Mouse (Mus musculus) stomach, embryonic 14.5 days (tissue): ENCODE measurements around the gene Man2a2. TPM values are rescaled to one million over a fixed set of nuclear protein-coding genes. Genes with fewer than 3 reads are reported as not detected.

Experiments
- ATAC-seq: fragments of 200-750 bp; cut with Nextera tagmentation; 2 replicates; pipeline ENCODE4 v1.8.0; 2017; ENCODE audit warnings: low read depth, moderate TSS enrichment; ENCODE audit not compliant: insufficient number of reproducible peaks, insufficient read depth, low FRiP score
- H3K27ac ChIP-seq: fragments of 300-500 bp; sonication (generic); 2 replicates; pipeline ENCODE4 v1.5.1; 2014; ENCODE audit warnings: mild to moderate bottlenecking, low read length, moderate library complexity, mixed read lengths
- H3K27me3 ChIP-seq: fragments of 300-500 bp; sonication (generic); 2 replicates; pipeline ENCODE4 v1.6.1; 2014; ENCODE audit warnings: low read length, control low read depth, mixed read lengths; ENCODE audit not compliant: control insufficient read depth, insufficient read depth
- H3K36me3 ChIP-seq: fragments of 300-500 bp; sonication (generic); 2 replicates; pipeline ENCODE4 v1.6.1; 2014; ENCODE audit warnings: mild to moderate bottlenecking, control low read depth, low read length, moderate library complexity, mixed read lengths; ENCODE audit not compliant: control insufficient read depth, insufficient read depth
- H3K4me1 ChIP-seq: fragments of 300-500 bp; sonication (generic); 2 replicates; pipeline ENCODE4 v1.6.1; 2014; ENCODE audit warnings: low read length, control low read depth, mixed read lengths; ENCODE audit not compliant: control insufficient read depth, insufficient read depth
- H3K4me2 ChIP-seq: fragments of 300-500 bp; sonication (generic); replicated peaks from 2 replicates; pipeline ENCODE4 v1.6.1; 2014; ENCODE audit warnings: low read depth, low read length, control low read depth
- H3K4me3 ChIP-seq: fragments of 300-500 bp; sonication (generic); 2 replicates; pipeline ENCODE4 v1.5.1; 2014; ENCODE audit warnings: low read depth, low read length, control low read depth
- H3K9ac ChIP-seq: fragments of 300-500 bp; sonication (generic); replicated peaks from 2 replicates; pipeline ENCODE4 v1.6.1; 2014; ENCODE audit warnings: low read depth, mild to moderate bottlenecking, control low read depth, low read length, moderate library complexity, mixed read lengths
- H3K9me3 ChIP-seq: fragments of 300-500 bp; sonication (generic); 2 replicates; pipeline ENCODE4 v1.6.1; 2016; ENCODE audit warnings: low read depth, low read length, control low read depth; ENCODE audit not compliant: control insufficient read depth
- WGBS: fragments of 180-500 bp; shearing (Covaris S2); extraction: QIAGEN DNeasy Blood & Tissue Kit; methylation state at CpG from one replicate; pipeline ENCODE4 v1.1.7; 2014; 5-methylcytosine and 5-hydroxymethylcytosine counted together
- polyA plus RNA-seq: library from polyadenylated mRNA; unstranded; fragments of >200 nt; fragmentation: Nextera tagmentation; extraction: Ambion mirVana; gene quantifications from 2 replicates; pipeline ENCODE4 v1.2.1, GENCODE M21; 2014

Gene Man2a2
- polyA plus RNA-seq, 1 experiment from 2014 or later: 19.8 TPM

DNA sequence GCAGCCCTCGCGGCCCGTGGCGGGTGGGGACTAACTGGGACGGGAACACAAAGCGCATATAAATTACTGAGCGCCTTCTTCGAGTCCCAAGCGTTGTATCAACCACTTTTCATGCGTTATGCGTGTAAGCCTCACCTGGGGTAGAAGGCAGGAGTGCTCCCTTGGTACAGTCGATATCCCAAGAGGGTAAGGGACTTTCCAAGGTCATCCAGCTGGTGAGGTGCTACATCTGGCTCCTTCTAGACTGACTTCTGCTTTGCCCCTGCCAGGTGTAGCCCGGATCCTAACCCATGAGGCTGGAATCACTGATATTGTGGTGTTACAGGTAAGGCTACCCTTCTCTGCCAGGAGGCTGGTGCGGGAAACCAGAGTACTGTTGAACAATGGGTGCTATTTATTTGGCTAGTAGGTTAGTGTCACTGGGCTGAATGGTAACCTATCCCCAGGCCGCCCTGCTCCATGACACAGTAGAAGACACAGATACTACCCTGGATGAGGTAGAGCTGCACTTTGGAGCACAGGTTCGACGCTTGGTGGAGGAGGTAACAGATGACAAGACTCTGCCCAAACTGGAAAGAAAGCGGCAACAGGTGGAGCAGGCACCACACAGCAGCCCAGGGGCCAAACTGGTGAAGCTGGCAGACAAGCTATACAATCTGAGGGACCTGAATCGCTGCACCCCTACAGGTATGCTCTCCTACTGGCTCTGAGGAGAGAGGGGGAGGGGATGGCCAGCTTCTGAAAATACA lies 27.7 kb downstream of the Man2a2 start:
- 21% methylated on average over 19 of the region's 19 CpGs for WGBS
- Histone ChIP-seq H3K4me3 (peak overlapping the region; percentile 51), H3K9ac (peak overlapping the region; percentile 77), H3K4me2 (peak overlapping the region; percentile 95), H3K4me1 (peaks cover 25% of the 10 kb centered on the region; the same call in 1 of the 2 replicates), H3K27me3 (no peaks in the 10 kb centered on the region), H3K27ac (no peak overlapping the region), H3K36me3 (no peaks in the 10 kb centered on the region), H3K9me3 (no peaks in the 10 kb centered on the region)
- no peak for ATAC-seq

DNA sequence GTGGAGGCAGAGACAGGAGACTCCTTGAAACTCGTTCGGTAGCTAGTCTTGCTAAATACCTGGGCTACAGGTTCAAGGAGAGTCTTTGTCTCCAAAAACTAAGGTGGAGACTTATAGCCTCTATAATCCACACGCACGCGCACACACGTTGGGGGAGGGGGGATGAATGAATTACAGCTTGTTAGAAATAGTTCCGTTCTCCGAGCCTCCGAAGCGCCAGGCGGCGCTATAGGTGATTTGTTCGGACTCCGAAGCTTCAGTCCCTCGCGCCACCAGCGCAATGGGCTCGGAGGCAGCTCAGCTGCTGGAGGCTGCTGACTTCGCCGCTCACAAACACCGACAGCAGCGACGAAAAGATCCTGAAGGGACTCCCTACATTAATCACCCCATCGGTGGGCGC lies 28.3 kb downstream of the Man2a2 start, which contains the start of gene Hddc3:
TSS of gene Hddc3 (plus strand) at position 247 of the 400 bp plus-strand sequence.
- ATAC-seq: peak; percentile 14; the same call in 1 of the 2 replicates
- Histone ChIP-seq H3K4me2 (peak within 1 kb of the TSS; percentile 95), H3K27ac (no peak within 1 kb of the TSS), H3K4me1 (peaks cover 24% of the 10 kb centered on the region; the same call in 1 of the 2 replicates), H3K9ac (peak within 1 kb of the TSS; percentile 77), H3K9me3 (no peaks in the 10 kb centered on the region), H3K4me3 (peak within 1 kb of the TSS; percentile 51), H3K36me3 (no peaks in the 10 kb centered on the region; the same call in 1 of the 2 replicates), H3K27me3 (no peaks in the 10 kb centered on the region)
- 1% methylated on average over 25 of the region's 25 CpGs for WGBS

DNA sequence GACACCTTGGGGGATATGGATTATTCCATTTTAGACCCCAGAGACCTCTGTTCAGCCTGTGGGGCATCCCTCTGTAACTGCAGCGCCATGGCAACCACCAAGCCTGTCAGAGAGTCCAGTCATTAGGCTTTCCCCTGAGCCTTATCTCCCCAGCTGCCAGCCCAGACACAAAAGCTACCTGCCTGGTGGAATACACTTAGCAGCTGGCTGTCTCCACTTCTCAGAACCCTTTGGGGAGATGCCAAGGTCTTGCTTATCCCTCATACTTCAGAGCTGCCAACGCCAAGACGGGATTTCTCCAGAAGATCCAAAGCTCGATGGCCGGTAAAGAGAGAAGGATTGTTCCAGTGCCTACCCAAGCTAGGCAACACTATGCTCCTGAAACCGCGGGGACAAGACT lies 29.4 kb downstream of the Man2a2 start:
- Histone ChIP-seq H3K4me1 (peaks cover 23% of the 10 kb centered on the region; the same call in 1 of the 2 replicates), H3K9ac (no peak overlapping the region), H3K4me2 (no peak overlapping the region), H3K27ac (no peak overlapping the region), H3K27me3 (no peaks in the 10 kb centered on the region), H3K4me3 (no peak overlapping the region), H3K36me3 (no peaks in the 10 kb centered on the region; the same call in 1 of the 2 replicates), H3K9me3 (no peaks in the 10 kb centered on the region)
- 72% methylated on average over 7 of the region's 7 CpGs for WGBS
- no peak for ATAC-seq

DNA sequence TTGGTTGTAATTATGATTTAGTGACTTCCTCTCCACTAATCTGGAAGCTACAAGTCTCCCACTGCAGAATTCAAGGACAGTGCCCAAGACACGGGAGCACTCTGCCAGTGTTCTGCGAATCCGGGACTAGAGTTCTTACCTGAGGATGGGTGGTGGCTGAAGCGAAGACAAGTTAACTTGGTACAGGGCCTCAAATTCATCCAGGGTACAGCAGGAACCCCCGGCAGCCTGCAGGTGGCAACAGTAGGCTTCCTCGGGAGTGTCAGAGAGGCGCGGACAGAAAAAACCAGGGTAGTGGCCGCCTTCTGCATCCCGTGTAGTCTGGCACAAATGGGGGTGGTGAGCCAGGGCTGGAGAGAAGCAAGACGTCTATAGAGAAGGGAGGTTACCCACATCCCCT lies 30.4 kb downstream of the Man2a2 start, which contains the start of gene Unc45a:
TSS of gene Unc45a (minus strand) at position 213 of the 400 bp plus-strand sequence.
- Histone ChIP-seq H3K4me1 (peaks cover 23% of the 10 kb centered on the region; the same call in 1 of the 2 replicates), H3K4me2 (peak within 1 kb of the TSS; percentile 78), H3K27ac (peak within 1 kb of the TSS; percentile 89), H3K4me3 (peak within 1 kb of the TSS; percentile 48), H3K9ac (peak within 1 kb of the TSS; percentile 34), H3K36me3 (peaks cover 10% of the 10 kb centered on the region), H3K9me3 (no peaks in the 10 kb centered on the region), H3K27me3 (no peaks in the 10 kb centered on the region)
- 5% methylated on average over 11 of the region's 11 CpGs for WGBS
- ATAC-seq: peak; percentile 62

DNA sequence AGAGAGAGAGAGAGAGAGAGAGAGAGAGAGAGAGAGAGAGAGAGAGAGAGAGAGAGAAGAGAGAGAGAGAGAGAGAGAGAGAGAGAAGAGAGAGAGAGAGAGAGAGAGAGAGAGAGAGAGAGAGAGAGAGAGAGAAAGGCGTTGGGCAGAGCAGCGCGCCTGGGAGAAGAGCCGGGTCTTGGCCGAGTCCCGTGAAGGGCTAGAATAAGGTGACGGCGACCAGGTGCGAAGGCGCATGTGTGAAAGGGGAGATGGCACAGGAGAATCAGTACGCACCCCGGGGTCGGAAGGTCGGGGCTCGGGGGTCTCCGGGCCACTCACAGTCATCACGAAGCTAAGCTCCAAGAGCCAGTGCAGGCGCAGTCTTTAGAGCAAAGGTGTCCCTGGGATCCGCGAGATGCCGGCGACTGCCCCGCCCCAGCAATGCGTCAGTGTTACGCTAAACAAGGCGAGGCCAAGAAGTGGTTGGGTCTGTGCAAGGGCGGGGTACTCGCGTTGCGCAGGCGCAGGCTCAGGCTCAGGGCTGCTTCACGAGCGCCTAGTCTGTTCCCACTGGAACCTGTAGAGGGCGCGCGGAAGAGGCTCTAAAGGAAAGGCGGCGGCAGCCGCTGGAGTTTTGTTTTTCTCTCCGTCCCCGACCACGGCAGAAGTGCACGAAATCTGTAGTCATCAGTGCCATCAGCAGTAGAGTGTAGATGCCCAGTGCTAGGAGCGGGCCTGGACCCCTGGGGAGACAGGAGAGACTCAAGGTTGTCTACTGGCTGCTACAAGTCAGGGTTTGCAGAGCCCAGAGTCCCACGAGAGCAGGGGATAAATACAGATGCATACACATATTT lies 31.2 kb downstream of the Man2a2 start:
- peak overlapping the region; percentile 78 for H3K4me2 ChIP-seq
- H3K27me3 ChIP-seq: no peaks in the 10 kb centered on the region
- no peaks in the 10 kb centered on the region for H3K9me3 ChIP-seq
- H3K9ac ChIP-seq: peak overlapping the region; percentile 53
- peak; percentile 97 for ATAC-seq
- under 1% methylated on average over 45 of the region's 45 CpGs for WGBS
- peaks cover 23% of the 10 kb centered on the region; the same call in 1 of the 2 replicates for H3K4me1 ChIP-seq
- H3K36me3 ChIP-seq: peaks cover 18% of the 10 kb centered on the region
- peak overlapping the region; percentile 89 for H3K27ac ChIP-seq
- H3K4me3 ChIP-seq: peak overlapping the region; percentile 48

DNA sequence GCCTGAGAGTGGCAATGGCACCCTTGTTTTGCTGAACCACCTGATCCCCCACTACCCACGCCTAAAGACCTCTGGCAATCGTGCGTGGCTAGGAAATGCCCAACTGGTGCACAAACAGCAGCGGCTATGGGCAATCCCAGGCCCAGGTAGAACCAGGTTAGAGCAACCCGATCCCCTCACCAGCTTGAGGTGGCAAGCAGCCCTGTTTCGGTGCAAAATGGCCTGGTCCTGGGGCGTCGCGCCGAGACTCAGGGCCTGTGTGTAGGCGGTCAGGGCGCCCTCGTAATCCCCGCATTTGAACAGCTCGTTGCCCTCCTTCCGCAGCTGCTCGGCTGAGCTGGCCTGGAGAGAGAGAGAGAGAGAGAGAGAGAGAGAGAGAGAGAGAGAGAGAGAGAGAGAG lies 31.8 kb downstream of the Man2a2 start:
- Histone ChIP-seq H3K4me2 (peak overlapping the region; percentile 78), H3K27ac (no peak overlapping the region), H3K9me3 (no peaks in the 10 kb centered on the region), H3K27me3 (no peaks in the 10 kb centered on the region), H3K4me3 (peak overlapping the region; percentile 48), H3K9ac (peak overlapping the region; percentile 53), H3K36me3 (peaks cover 23% of the 10 kb centered on the region), H3K4me1 (peaks cover 23% of the 10 kb centered on the region; the same call in 1 of the 2 replicates)
- 9% methylated on average over 17 of the region's 17 CpGs for WGBS
- ATAC-seq: no peak

DNA sequence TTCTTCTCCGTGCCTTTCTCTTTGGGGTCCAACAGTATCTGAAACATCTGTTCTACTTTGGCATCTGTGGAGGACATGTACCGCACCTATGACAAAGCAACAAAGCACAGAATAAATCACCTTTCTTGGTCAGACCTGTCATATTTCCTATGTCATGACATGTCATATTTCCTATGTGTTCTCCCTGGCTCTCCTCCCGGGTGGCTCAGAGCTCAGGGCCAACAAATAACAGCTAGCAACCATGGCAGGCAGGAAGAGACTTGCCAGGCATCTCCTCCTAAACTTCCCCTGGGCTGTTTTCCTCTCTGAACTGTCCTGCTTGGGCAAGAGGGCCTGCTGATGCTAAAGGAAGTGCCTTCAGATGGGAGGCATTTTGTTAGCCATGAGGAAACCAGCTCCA lies 34.2 kb downstream of the Man2a2 start:
- H3K27me3 ChIP-seq: no peaks in the 10 kb centered on the region
- H3K4me3 ChIP-seq: no peak overlapping the region
- no peak overlapping the region for H3K27ac ChIP-seq
- no peak overlapping the region for H3K4me2 ChIP-seq
- peaks cover 13% of the 10 kb centered on the region; the same call in 1 of the 2 replicates for H3K4me1 ChIP-seq
- H3K9me3 ChIP-seq: no peaks in the 10 kb centered on the region
- H3K9ac ChIP-seq: no peak overlapping the region
- 93% methylated on average over 3 of the region's 3 CpGs for WGBS
- peaks cover 44% of the 10 kb centered on the region for H3K36me3 ChIP-seq
- ATAC-seq: no peak

DNA sequence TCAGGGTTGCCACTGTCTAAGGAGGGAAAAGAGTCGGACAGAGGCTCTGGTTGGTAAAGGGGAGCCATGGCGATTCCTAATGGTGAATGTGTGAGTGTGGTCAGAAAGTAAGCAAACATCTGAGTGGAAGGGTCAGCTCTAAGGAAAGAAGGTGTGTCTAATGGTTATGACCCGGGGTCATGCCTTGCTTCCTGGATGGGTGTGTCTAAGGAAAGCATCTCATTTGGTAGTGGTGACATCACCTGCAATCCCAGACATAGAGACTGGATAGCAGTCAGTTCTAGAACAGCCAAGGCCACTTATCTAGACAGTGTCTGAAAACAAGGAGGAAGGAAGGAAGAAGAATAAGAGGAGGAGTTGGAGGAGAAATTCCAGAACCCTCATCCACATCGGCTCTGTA lies 36.3 kb downstream of the Man2a2 start:
- Histone ChIP-seq H3K9ac (no peak overlapping the region), H3K4me2 (no peak overlapping the region), H3K36me3 (peaks cover 64% of the 10 kb centered on the region), H3K9me3 (no peaks in the 10 kb centered on the region), H3K27ac (no peak overlapping the region), H3K4me3 (no peak overlapping the region), H3K4me1 (peaks cover 13% of the 10 kb centered on the region; the same call in 1 of the 2 replicates), H3K27me3 (no peaks in the 10 kb centered on the region)
- WGBS: 81% methylated on average over 4 of the region's 4 CpGs
- no peak for ATAC-seq
